Mouse (Mus musculus) bone marrow macrophage, adult 2 months (primary cell): ENCODE results near the gene Fndc11.

Experiments used
- CTCF ChIP-seq: IDR thresholded peaks from 2 replicates; pipeline ENCODE4 v1.5.1; 2012; ENCODE audit warnings: low read depth, mild to moderate bottlenecking, low read length, moderate library complexity
- POLR2A ChIP-seq: IDR thresholded peaks from 2 replicates; pipeline ENCODE4 v1.6.1; 2012; ENCODE audit warnings: mild to moderate bottlenecking, low read depth, low read length, borderline replicate concordance

GRCm38 (mm10) chr2:181234680-181235079, 14.9 kb downstream of the Fndc11 start:
- TF ChIP-seq CTCF, result no peak
- no peak for TF ChIP-seq POLR2A
